Mouse (Mus musculus) lung, embryonic 14.5 days (tissue): ENCODE data around the gene Cdkl1. TPM values are rescaled to one million over a fixed set of nuclear protein-coding genes. Genes with fewer than 3 reads are reported as not detected.

Experiments
- ATAC-seq: fragments of 200-750 bp; cut with Nextera tagmentation; 2 replicates; pipeline ENCODE4 v1.8.0; 2017; ENCODE audit warnings: mild to moderate bottlenecking, moderate TSS enrichment, moderate library complexity; ENCODE audit not compliant: insufficient read depth
- DNase-seq: peaks from one replicate; pipeline ENCODE4 v3.0.0-alpha.2; 2015
- H3K27ac ChIP-seq: fragments of 300-500 bp; sonication (generic); 2 replicates; pipeline ENCODE4 v1.5.1; 2014; ENCODE audit warnings: low read depth, mild to moderate bottlenecking, moderate library complexity
- H3K27me3 ChIP-seq: fragments of 300-500 bp; sonication (generic); 2 replicates; pipeline ENCODE4 v1.6.1; 2014; ENCODE audit warnings: low read length, control low read depth; ENCODE audit not compliant: insufficient read depth
- H3K36me3 ChIP-seq: fragments of 300-500 bp; sonication (generic); 2 replicates; pipeline ENCODE4 v1.6.1; 2014; ENCODE audit warnings: control low read depth; ENCODE audit not compliant: insufficient read depth
- H3K4me1 ChIP-seq: fragments of 300-500 bp; sonication (generic); 2 replicates; pipeline ENCODE4 v1.6.1; 2014; ENCODE audit warnings: antibody characterized with exemption, control low read depth; ENCODE audit not compliant: insufficient read depth
- H3K4me2 ChIP-seq: fragments of 300-500 bp; sonication (generic); 2 replicates; pipeline ENCODE4 v1.6.1; 2014; ENCODE audit warnings: mild to moderate bottlenecking
- H3K4me3 ChIP-seq: fragments of 300-500 bp; sonication (generic); 2 replicates; pipeline ENCODE4 v1.5.1; 2014; ENCODE audit warnings: low read depth, low read length
- H3K9ac ChIP-seq: fragments of 300-500 bp; sonication (generic); 2 replicates; pipeline ENCODE4 v1.6.1; 2014
- H3K9me3 ChIP-seq: fragments of 300-500 bp; sonication (generic); 2 replicates; pipeline ENCODE4 v1.6.1; 2016; ENCODE audit warnings: low read depth, low read length, control low read depth
- CTCF ChIP-seq: IDR thresholded peaks from 2 replicates; pipeline ENCODE4 v1.5.1; 2016; ENCODE audit warnings: antibody characterized with exemption, low read depth
- WGBS: fragments of 180-500 bp; shearing (Covaris S2); extraction: QIAGEN DNeasy Blood & Tissue Kit; methylation state at CpG from one replicate; pipeline ENCODE4 v1.1.7; 2014; 5-methylcytosine and 5-hydroxymethylcytosine counted together
- polyA plus RNA-seq: library from polyadenylated mRNA; unstranded; fragments of >200 nt; fragmentation: Nextera tagmentation; extraction: Ambion mirVana; gene quantifications from 2 replicates; pipeline ENCODE4 v1.2.1, GENCODE M21; 2014

Gene Cdkl1
- polyA plus RNA-seq, 1 experiment from 2014 or later: 1.6 TPM

GRCm38 (mm10) chr12:69768841-69769240 is 22.2 kb downstream of the Cdkl1 start:
- Histone ChIP-seq H3K9ac (no peak overlapping the region), H3K36me3 (no peaks in the 10 kb centered on the region), H3K4me3 (no peak overlapping the region), H3K4me1 (no peaks in the 10 kb centered on the region), H3K4me2 (no peak overlapping the region), H3K27me3 (no peaks in the 10 kb centered on the region), H3K27ac (no peak overlapping the region), H3K9me3 (no peaks in the 10 kb centered on the region)
- TF ChIP-seq CTCF: no peak
- no peak for DNase-seq
- no peak for ATAC-seq
- 84% methylated on average over 2 of the region's 2 CpGs for WGBS

GRCm38 (mm10) chr12:69767476-69768258 is 23.4 kb downstream of the Cdkl1 start:
- no peak for ATAC-seq
- WGBS: 52% methylated on average over 9 of the region's 9 CpGs
- no peak overlapping the region for H3K4me3 ChIP-seq

GRCm38 (mm10) chr12:69766185-69766904 is 24.7 kb downstream of the Cdkl1 start:
- Histone ChIP-seq H3K4me3 (no peak overlapping the region), H3K9me3 (no peaks in the 10 kb centered on the region), H3K27ac (no peak overlapping the region), H3K4me1 (no peaks in the 10 kb centered on the region), H3K27me3 (no peaks in the 10 kb centered on the region), H3K36me3 (no peaks in the 10 kb centered on the region), H3K4me2 (no peak overlapping the region), H3K9ac (no peak overlapping the region)
- WGBS: 73% methylated on average over 10 of the region's 10 CpGs
- DNase-seq: no peak
- 0 out of 2 replicates have a peak, but pooled peaks have one; percentile 29 for ATAC-seq
- TF ChIP-seq CTCF: no peak

More at GRCm38 (mm10) chr12:69767476-69768258, 23.4 kb downstream of the Cdkl1 start:
- no peaks in the 10 kb centered on the region for H3K4me1 ChIP-seq
- H3K4me2 ChIP-seq: no peak overlapping the region
- no peak for TF ChIP-seq CTCF
- DNase-seq: no peak
- H3K9me3 ChIP-seq: no peaks in the 10 kb centered on the region
- no peaks in the 10 kb centered on the region for H3K36me3 ChIP-seq
- H3K9ac ChIP-seq: no peak overlapping the region
- H3K27me3 ChIP-seq: no peaks in the 10 kb centered on the region
- H3K27ac ChIP-seq: no peak overlapping the region

- Histone ChIP-seq H3K36me3 (no peaks in the 10 kb centered on the region), H3K9ac (no peak overlapping the region), H3K4me1 (no peaks in the 10 kb centered on the region), H3K27me3 (no peaks in the 10 kb centered on the region), H3K27ac (no peak overlapping the region), H3K4me2 (no peak overlapping the region), H3K9me3 (no peaks in the 10 kb centered on the region), H3K4me3 (no peak overlapping the region)
- no peak for TF ChIP-seq CTCF
- 61% methylated on average over 9 of the region's 9 CpGs for WGBS
- ATAC-seq: no peak
- DNase-seq: peak; percentile 46
These were observed 25.5 kb downstream of the Cdkl1 start for GRCm38 (mm10) chr12:69765543-69765942.

GRCm38 (mm10) chr12:69761603-69762002 is 29.5 kb downstream of the Cdkl1 start:
- ATAC-seq (no peak), DNase-seq (peak; percentile 58)
- H3K27me3 ChIP-seq: no peaks in the 10 kb centered on the region
- no peak overlapping the region for H3K4me3 ChIP-seq
- WGBS: 65% methylated on average over 2 of the region's 2 CpGs
- no peaks in the 10 kb centered on the region for H3K36me3 ChIP-seq
- no peaks in the 10 kb centered on the region for H3K9me3 ChIP-seq
- no peak overlapping the region for H3K9ac ChIP-seq
- H3K4me1 ChIP-seq: peaks cover 9% of the 10 kb centered on the region; the same call in 1 of the 2 replicates
- TF ChIP-seq CTCF: no peak
- no peak overlapping the region for H3K4me2 ChIP-seq
- H3K27ac ChIP-seq: no peak overlapping the region

GRCm38 (mm10) chr12:69760743-69761406 is 30.2 kb downstream of the Cdkl1 start:
- no peak for TF ChIP-seq CTCF
- Histone ChIP-seq H3K9me3 (no peaks in the 10 kb centered on the region), H3K27ac (peak overlapping the region; percentile 7; the same call in 1 of the 2 replicates), H3K4me1 (peaks cover 9% of the 10 kb centered on the region; the same call in 1 of the 2 replicates), H3K9ac (no peak overlapping the region), H3K27me3 (no peaks in the 10 kb centered on the region), H3K36me3 (no peaks in the 10 kb centered on the region), H3K4me2 (no peak overlapping the region), H3K4me3 (no peak overlapping the region)
- no peak for ATAC-seq
- no peak for DNase-seq
- 71% methylated on average over 20 of the region's 20 CpGs for WGBS

GRCm38 (mm10) chr12:69760014-69760413 is 31.1 kb downstream of the Cdkl1 start:
- 36% methylated on average over 6 of the region's 6 CpGs for WGBS
- H3K9me3 ChIP-seq: no peaks in the 10 kb centered on the region
- H3K27ac ChIP-seq: peak overlapping the region; percentile 85

More at GRCm38 (mm10) chr12:69760014-69760413, 31.1 kb downstream of the Cdkl1 start:
- H3K4me1 ChIP-seq: peaks cover 9% of the 10 kb centered on the region; the same call in 1 of the 2 replicates
- H3K4me3 ChIP-seq: no peak overlapping the region
- TF ChIP-seq CTCF: no peak
- H3K4me2 ChIP-seq: no peak overlapping the region
- ATAC-seq: no peak
- H3K27me3 ChIP-seq: no peaks in the 10 kb centered on the region
- H3K9ac ChIP-seq: no peak overlapping the region
- peak; percentile 42 for DNase-seq
- H3K36me3 ChIP-seq: no peaks in the 10 kb centered on the region
